Mouse (Mus musculus) limb, embryonic 11.5 days (tissue): ENCODE measurements around the gene Nox4. TPM values are rescaled to one million over a fixed set of nuclear protein-coding genes. Genes with fewer than 3 reads are reported as not detected.
"Not testable (repeated sequence)": the region's sequence is repeated elsewhere in the genome, so short reads cannot be mapped to it uniquely, and the experiment has no call there.

Experiments
- ATAC-seq: fragments of 200-750 bp; cut with Nextera tagmentation; 2 replicates; pipeline ENCODE4 v1.8.0; 2017; ENCODE audit warnings: low read depth; ENCODE audit not compliant: insufficient number of reproducible peaks, low FRiP score, low TSS enrichment
- DNase-seq: peaks from one replicate; pipeline ENCODE4 v3.0.0-alpha.2; 2015; ENCODE audit warnings: low spot score
- H3K27ac ChIP-seq: fragments of 300-500 bp; sonication (generic); replicated peaks from 2 replicates; pipeline ENCODE4 v1.5.1; 2014; ENCODE audit warnings: low read depth, mild to moderate bottlenecking, low read length
- H3K27me3 ChIP-seq: fragments of 300-500 bp; sonication (generic); 2 replicates; pipeline ENCODE4 v1.6.1; 2014; ENCODE audit warnings: mild to moderate bottlenecking, low read length, mixed read lengths; ENCODE audit not compliant: control insufficient read depth, insufficient read depth
- H3K36me3 ChIP-seq: fragments of 300-500 bp; sonication (generic); 2 replicates; pipeline ENCODE4 v1.6.1; 2014; ENCODE audit warnings: mild to moderate bottlenecking, low read length, moderate library complexity, mixed read lengths; ENCODE audit not compliant: control insufficient read depth, insufficient read depth
- H3K4me1 ChIP-seq: fragments of 300-500 bp; sonication (generic); 2 replicates; pipeline ENCODE4 v1.6.1; 2014; ENCODE audit warnings: low read length, mixed read lengths; ENCODE audit not compliant: control insufficient read depth, insufficient read depth
- H3K4me2 ChIP-seq: fragments of 300-500 bp; sonication (generic); 2 replicates; pipeline ENCODE4 v1.6.1; 2014; ENCODE audit warnings: low read depth, mild to moderate bottlenecking, moderate library complexity; ENCODE audit not compliant: severe bottlenecking
- H3K4me3 ChIP-seq: fragments of 300-500 bp; sonication (generic); 2 replicates; pipeline ENCODE4 v1.5.1; 2014; ENCODE audit warnings: low read depth, low read length
- H3K9ac ChIP-seq: fragments of 300-500 bp; sonication (generic); 2 replicates; pipeline ENCODE4 v1.6.1; 2014; ENCODE audit warnings: mild to moderate bottlenecking, low read length
- H3K9me3 ChIP-seq: fragments of 300-500 bp; sonication (generic); 2 replicates; pipeline ENCODE4 v1.6.1; 2016; ENCODE audit warnings: low read length; ENCODE audit not compliant: control insufficient read depth
- WGBS: fragments of 180-500 bp; shearing (Covaris S2); extraction: QIAGEN DNeasy Blood & Tissue Kit; methylation state at CpG from one replicate; pipeline ENCODE4 v1.1.7; 2014; 5-methylcytosine and 5-hydroxymethylcytosine counted together
- polyA plus RNA-seq: library from polyadenylated mRNA; unstranded; fragments of >200 nt; fragmentation: Nextera tagmentation; extraction: Ambion mirVana; gene quantifications from 2 replicates; pipeline ENCODE4 v1.2.1, GENCODE M21; 2014

Gene Nox4
- polyA plus RNA-seq, 1 experiment from 2014 or later = 4.7 TPM

DNA sequence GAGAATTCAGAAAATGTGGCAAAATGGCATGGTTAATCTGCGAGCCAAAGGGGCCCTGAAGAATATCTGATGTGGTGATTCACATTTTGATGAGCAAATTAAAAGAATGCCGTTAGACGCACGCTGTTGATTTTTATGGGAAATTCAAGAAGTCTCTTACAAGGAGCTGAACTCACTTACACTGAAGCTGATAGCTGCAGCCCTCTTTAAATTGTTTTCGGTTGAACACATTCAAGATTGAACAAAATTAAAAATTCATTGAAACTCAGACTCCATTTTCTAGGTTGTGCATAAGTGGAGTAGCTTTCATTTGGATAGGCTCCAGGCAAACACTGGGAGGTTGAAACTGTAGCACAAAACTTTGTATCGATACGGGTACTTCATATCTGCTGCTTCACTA lies 151.1 kb downstream of the Nox4 start:
- no peak overlapping the region for H3K27ac ChIP-seq
- 93% methylated on average over 7 of the region's 7 CpGs for WGBS
- H3K4me2 ChIP-seq = no peak overlapping the region
- no peaks in the 10 kb centered on the region for H3K9me3 ChIP-seq
- no peaks in the 10 kb centered on the region for H3K27me3 ChIP-seq
- no peak overlapping the region for H3K4me3 ChIP-seq
- H3K4me1 ChIP-seq = no peaks in the 10 kb centered on the region
- H3K36me3 ChIP-seq = no peaks in the 10 kb centered on the region
- DNase-seq = no peak
- H3K9ac ChIP-seq = no peak overlapping the region
- no peak for ATAC-seq

DNA sequence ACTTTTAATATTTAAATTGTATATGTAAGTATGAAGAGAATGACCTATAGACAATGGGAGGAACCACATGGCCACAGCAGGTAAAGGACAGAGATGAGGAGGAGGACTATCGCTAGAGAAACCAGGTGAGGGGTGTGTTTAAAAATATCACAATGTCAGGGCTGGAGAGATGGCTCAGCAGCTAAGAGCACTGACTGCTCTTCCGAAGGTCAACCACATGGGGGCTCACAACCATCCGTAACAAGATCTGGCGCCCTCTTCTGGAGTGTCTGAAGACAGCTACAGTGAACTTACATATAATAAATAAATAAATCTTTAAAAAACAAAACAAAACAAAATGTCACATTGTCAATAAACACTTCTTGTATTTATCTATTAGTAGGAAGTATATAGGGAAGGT lies 165.5 kb downstream of the Nox4 start:
- not testable (repeated sequence) for ATAC-seq, H3K4me2 ChIP-seq, H3K4me3 ChIP-seq, H3K4me1 ChIP-seq, H3K27ac ChIP-seq, DNase-seq, H3K9me3 ChIP-seq, H3K27me3 ChIP-seq, H3K9ac ChIP-seq, H3K36me3 ChIP-seq
- 14% methylated on average over 4 of the region's 4 CpGs for WGBS

DNA sequence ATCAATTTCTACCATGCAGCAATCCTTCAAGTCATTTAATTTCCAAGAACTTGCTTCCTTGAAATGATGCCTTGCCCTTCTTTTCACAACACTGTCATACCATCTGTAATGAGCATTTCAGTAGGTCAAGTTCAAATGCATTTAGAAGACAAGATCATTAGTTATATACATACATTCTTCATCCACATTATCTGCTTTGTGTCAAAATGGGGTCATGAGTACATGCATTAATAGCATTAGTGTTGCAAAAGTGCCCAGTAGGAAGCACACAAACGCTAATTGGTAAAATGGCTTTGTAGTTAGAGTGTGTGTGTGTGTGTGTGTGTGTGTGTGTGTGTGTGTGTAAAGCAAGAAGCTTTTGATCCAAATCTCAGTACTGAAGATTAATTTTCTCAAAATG lies 167.4 kb downstream of the Nox4 start:
- H3K27ac ChIP-seq = no peak overlapping the region
- no peaks in the 10 kb centered on the region for H3K36me3 ChIP-seq
- H3K4me2 ChIP-seq = no peak overlapping the region
- H3K9me3 ChIP-seq = no peaks in the 10 kb centered on the region
- H3K9ac ChIP-seq = no peak overlapping the region
- ATAC-seq (no peak), DNase-seq (no peak)
- 79% methylated on average over 1 of the region's 1 CpGs for WGBS
- no peaks in the 10 kb centered on the region for H3K4me1 ChIP-seq
- no peaks in the 10 kb centered on the region for H3K27me3 ChIP-seq
- no peak overlapping the region for H3K4me3 ChIP-seq

Other genes starting within 250 kb of the Nox4 start
- not detected in 2 replicates for gene Vmn2r79, start 250.0 kb upstream of the Nox4 start, polyA plus RNA-seq
- gene Tyr, start 247.4 kb downstream of the Nox4 start, polyA plus RNA-seq = 0.03 TPM in 1 of 2 replicates, not detected in the other